Mouse (Mus musculus): ENCODE measurements at regions not wholly inside any gene's neighbourhood (a gene's known extent, or its start where the extent isn't known, plus 50 kb on each side); places are given as distances from the start of the nearest gene placed in this dataset.
"Not testable (repeated sequence)": the region's sequence is repeated elsewhere in the genome, so short reads cannot be mapped to it uniquely, and the experiment has no call there.

DNA sequence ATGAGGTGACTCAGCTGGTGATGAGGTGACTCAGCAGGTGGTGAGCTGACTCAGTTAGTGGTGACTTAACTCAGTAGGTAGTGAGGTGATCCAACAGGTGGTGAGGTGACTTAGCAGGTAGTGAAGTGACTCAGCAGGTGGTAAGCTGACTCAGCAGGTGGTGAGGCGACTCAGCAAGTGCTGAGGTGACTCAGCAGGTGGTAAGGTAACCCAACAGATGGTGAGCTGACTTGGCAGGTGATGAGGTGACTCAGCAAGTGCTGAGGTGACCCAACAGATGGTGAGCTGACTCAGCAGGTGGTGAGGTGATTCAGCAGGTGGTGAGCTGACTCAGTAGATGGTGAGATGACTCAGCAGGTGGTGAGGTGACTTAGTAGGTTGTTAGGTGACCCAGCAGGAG is 103.7 kb upstream of the Pou3f3 start:
- Histone ChIP-seq H3K27me3 (ENCODE audit: control insufficient read depth, insufficient read depth, low read depth, low read length) (no peaks in the 10 kb centered on the region), H3K4me2 (ENCODE audit: low read length) (no peak overlapping the region), H3K9me3 (replicated peaks; ENCODE audit: control insufficient read depth, low read length, poor library complexity, severe bottlenecking) (no peaks in the 10 kb centered on the region), H3K27ac (ENCODE audit: low read length) (no peak overlapping the region), H3K9ac (ENCODE audit: low read depth, low read length) (no peak overlapping the region), H3K4me1 (ENCODE audit: control insufficient read depth, insufficient read depth, low read length) (no peaks in the 10 kb centered on the region), H3K4me3 (ENCODE audit: low read depth, low read length) (no peak overlapping the region), H3K36me3 (ENCODE audit: control insufficient read depth, insufficient read depth, low read length) (no peaks in the 10 kb centered on the region)
- ATAC-seq: no peak
- WGBS: 76% methylated on average over 1 of the region's 1 CpGs

GRCm38 (mm10) chr1:42597065-42597464 is 98.5 kb upstream of the Pou3f3 start:
- Histone ChIP-seq H3K9ac (ENCODE audit: low read depth, low read length) (no peak overlapping the region), H3K4me1 (ENCODE audit: control insufficient read depth, insufficient read depth, low read length) (no peaks in the 10 kb centered on the region), H3K27ac (ENCODE audit: low read length) (no peak overlapping the region), H3K4me2 (ENCODE audit: low read length) (no peak overlapping the region), H3K27me3 (ENCODE audit: control insufficient read depth, insufficient read depth, low read depth, low read length) (no peaks in the 10 kb centered on the region), H3K4me3 (ENCODE audit: low read depth, low read length) (no peak overlapping the region), H3K9me3 (replicated peaks; ENCODE audit: control insufficient read depth, low read length, poor library complexity, severe bottlenecking) (no peaks in the 10 kb centered on the region), H3K36me3 (ENCODE audit: control insufficient read depth, insufficient read depth, low read length) (no peaks in the 10 kb centered on the region)
- 51% methylated on average over 4 of the region's 4 CpGs for WGBS
- ATAC-seq: no peak

GRCm38 (mm10) chr1:42599238-42599637 is 96.3 kb upstream of the Pou3f3 start:
- Histone ChIP-seq H3K4me3 (ENCODE audit: low read depth, low read length) (no peak overlapping the region), H3K27me3 (ENCODE audit: control insufficient read depth, insufficient read depth, low read depth, low read length) (no peaks in the 10 kb centered on the region), H3K9me3 (replicated peaks; ENCODE audit: control insufficient read depth, low read length, poor library complexity, severe bottlenecking) (no peaks in the 10 kb centered on the region), H3K27ac (ENCODE audit: low read length) (no peak overlapping the region), H3K9ac (ENCODE audit: low read depth, low read length) (no peak overlapping the region), H3K4me2 (ENCODE audit: low read length) (no peak overlapping the region), H3K36me3 (ENCODE audit: control insufficient read depth, insufficient read depth, low read length) (no peaks in the 10 kb centered on the region), H3K4me1 (ENCODE audit: control insufficient read depth, insufficient read depth, low read length) (no peaks in the 10 kb centered on the region)
- ATAC-seq: no peak
- 84% methylated on average over 6 of the region's 6 CpGs for WGBS

- 57% methylated on average over 7 of the region's 7 CpGs for WGBS
- Histone ChIP-seq H3K4me3 (ENCODE audit: low read depth, low read length) (no peak overlapping the region), H3K27me3 (ENCODE audit: control insufficient read depth, insufficient read depth, low read depth, low read length) (no peaks in the 10 kb centered on the region), H3K9me3 (replicated peaks; ENCODE audit: control insufficient read depth, low read length, poor library complexity, severe bottlenecking) (no peaks in the 10 kb centered on the region), H3K36me3 (ENCODE audit: control insufficient read depth, insufficient read depth, low read length) (no peaks in the 10 kb centered on the region), H3K27ac (ENCODE audit: low read length) (no peak overlapping the region), H3K4me1 (ENCODE audit: control insufficient read depth, insufficient read depth, low read length) (no peaks in the 10 kb centered on the region), H3K9ac (ENCODE audit: low read depth, low read length) (no peak overlapping the region), H3K4me2 (ENCODE audit: low read length) (no peak overlapping the region)
- no peak for ATAC-seq
These were observed 89.3 kb upstream of the Pou3f3 start for GRCm38 (mm10) chr1:42606251-42606650.

DNA sequence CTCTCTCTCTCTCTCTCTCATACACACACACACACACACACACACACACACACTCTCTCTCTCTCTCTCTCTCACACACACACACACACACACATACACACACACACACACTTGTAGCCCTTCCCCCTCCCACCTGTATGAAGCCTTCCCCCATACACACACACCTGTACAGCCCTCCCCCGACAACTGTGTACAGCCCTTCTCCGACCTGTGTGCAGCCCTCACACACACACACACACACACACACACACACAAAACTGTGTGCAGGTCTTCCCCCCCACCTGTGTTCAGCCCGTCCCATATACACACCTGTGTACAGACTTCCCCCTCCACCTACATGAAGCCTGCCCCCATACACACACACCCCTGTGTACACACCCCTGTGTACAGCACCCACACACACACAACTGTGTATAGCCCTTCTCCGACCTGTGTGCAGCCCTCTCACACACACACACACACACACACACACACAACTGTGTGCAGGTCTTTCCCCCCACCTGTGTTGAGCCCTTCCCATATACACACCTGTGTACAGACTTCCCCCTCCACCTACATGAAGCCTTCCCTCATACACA is 88.0 kb upstream of the Pou3f3 start:
- ATAC-seq: peak; percentile 54; the same call in 1 of the 2 replicates
- H3K4me2 ChIP-seq (ENCODE audit: low read length); H3K4me1 ChIP-seq (ENCODE audit: control insufficient read depth, insufficient read depth, low read length); H3K27ac ChIP-seq (ENCODE audit: low read length); H3K4me3 ChIP-seq (ENCODE audit: low read depth, low read length); H3K9ac ChIP-seq (ENCODE audit: low read depth, low read length); H3K27me3 ChIP-seq (ENCODE audit: control insufficient read depth, insufficient read depth, low read depth, low read length); H3K9me3 ChIP-seq (replicated peaks; ENCODE audit: control insufficient read depth, low read length, poor library complexity, severe bottlenecking); H3K36me3 ChIP-seq (ENCODE audit: control insufficient read depth, insufficient read depth, low read length): not testable (repeated sequence)
- WGBS: 88% methylated on average over 4 of the region's 4 CpGs

DNA sequence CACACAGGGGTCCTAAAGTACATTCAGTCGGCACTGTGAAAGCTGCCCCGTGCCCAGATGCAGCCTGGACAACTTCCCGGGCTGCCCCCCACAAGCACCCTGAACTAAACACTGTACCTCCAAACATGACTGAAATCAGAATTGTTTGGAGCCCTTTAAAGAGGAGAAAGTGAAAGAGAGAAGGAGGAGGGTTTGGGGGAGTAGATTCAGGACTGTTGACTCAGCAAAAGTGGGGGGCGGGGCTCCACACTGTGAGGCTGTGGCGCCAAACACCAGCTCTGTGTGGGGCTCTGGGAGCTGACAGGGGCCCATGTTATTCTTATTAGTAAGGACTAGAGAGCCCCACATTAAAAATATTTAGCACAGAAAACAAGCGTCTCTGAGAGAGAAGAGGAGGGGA is 71.8 kb upstream of the Pou3f3 start:
- WGBS: 84% methylated on average over 6 of the region's 6 CpGs
- no peak for ATAC-seq
- no peaks in the 10 kb centered on the region for H3K9me3 ChIP-seq (replicated peaks; ENCODE audit: control insufficient read depth, low read length, poor library complexity, severe bottlenecking)
- H3K27me3 ChIP-seq (ENCODE audit: control insufficient read depth, insufficient read depth, low read depth, low read length): no peaks in the 10 kb centered on the region
- no peak overlapping the region for H3K4me3 ChIP-seq (ENCODE audit: low read depth, low read length)
- no peak overlapping the region for H3K4me2 ChIP-seq (ENCODE audit: low read length)
- no peak overlapping the region for H3K9ac ChIP-seq (ENCODE audit: low read depth, low read length)
- no peak overlapping the region for H3K27ac ChIP-seq (ENCODE audit: low read length)
- no peaks in the 10 kb centered on the region for H3K4me1 ChIP-seq (ENCODE audit: control insufficient read depth, insufficient read depth, low read length)
- H3K36me3 ChIP-seq (ENCODE audit: control insufficient read depth, insufficient read depth, low read length): no peaks in the 10 kb centered on the region

- Histone ChIP-seq H3K9ac (ENCODE audit: low read depth, low read length) (no peak overlapping the region), H3K27me3 (ENCODE audit: control insufficient read depth, insufficient read depth, low read depth, low read length) (no peaks in the 10 kb centered on the region), H3K27ac (ENCODE audit: low read length) (no peak overlapping the region), H3K9me3 (replicated peaks; ENCODE audit: control insufficient read depth, low read length, poor library complexity, severe bottlenecking) (no peaks in the 10 kb centered on the region), H3K4me3 (ENCODE audit: low read depth, low read length) (no peak overlapping the region), H3K36me3 (ENCODE audit: control insufficient read depth, insufficient read depth, low read length) (no peaks in the 10 kb centered on the region), H3K4me1 (ENCODE audit: control insufficient read depth, insufficient read depth, low read length) (peaks cover 9% of the 10 kb centered on the region), H3K4me2 (ENCODE audit: low read length) (no peak overlapping the region)
- 10% methylated on average over 12 of the region's 12 CpGs for WGBS
- ATAC-seq: no peak
These were observed 66.8 kb upstream of the Pou3f3 start for GRCm38 (mm10) chr1:42628800-42629199.

DNA sequence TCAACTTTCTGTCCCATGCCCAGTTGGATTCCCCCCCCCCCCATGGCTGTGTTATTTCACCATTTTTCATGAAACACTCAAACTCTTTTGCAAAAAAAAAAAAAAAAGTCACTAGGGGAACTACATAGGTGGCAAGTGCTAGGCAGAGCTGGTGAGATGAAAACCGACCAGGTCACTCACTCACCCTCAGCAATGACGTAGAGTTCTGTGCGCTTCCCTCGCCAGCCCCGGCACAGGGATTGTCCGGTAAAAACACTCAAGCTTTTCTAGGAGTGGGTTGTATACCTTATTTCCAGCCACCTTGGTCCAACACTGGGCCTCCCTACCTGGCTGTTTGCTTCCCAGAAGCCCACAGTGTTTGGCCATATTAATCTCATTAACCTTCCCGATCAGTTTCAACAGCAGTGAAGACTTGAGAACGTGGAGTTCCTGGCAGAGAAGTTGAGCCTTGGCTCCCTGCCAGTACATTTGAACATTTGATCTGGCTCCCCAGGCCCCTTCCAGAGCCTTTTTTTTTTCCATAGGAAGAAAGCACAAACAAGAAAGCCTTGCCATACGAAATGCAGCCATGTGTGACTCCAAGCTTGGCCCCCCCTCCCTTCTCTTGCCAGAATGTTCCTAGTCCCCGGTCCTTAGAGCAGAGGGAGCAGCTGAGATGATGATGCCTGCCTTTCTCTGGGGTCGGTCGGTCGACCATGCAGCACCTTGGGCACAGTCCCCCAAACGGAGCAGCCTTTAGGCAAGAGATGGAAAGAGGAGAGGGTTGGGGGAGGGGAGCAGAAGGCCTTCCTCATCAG is 65.9 kb upstream of the Pou3f3 start:
- peaks cover 9% of the 10 kb centered on the region for H3K4me1 ChIP-seq (ENCODE audit: control insufficient read depth, insufficient read depth, low read length)
- WGBS: 22% methylated on average over 14 of the region's 14 CpGs
- no peaks in the 10 kb centered on the region for H3K9me3 ChIP-seq (replicated peaks; ENCODE audit: control insufficient read depth, low read length, poor library complexity, severe bottlenecking)
- ATAC-seq: peak; percentile 20; the same call in 1 of the 2 replicates
- no peaks in the 10 kb centered on the region for H3K27me3 ChIP-seq (ENCODE audit: control insufficient read depth, insufficient read depth, low read depth, low read length)
- H3K4me3 ChIP-seq (ENCODE audit: low read depth, low read length): no peak overlapping the region
- peak overlapping the region; percentile 32 for H3K4me2 ChIP-seq (ENCODE audit: low read length)
- H3K36me3 ChIP-seq (ENCODE audit: control insufficient read depth, insufficient read depth, low read length): no peaks in the 10 kb centered on the region
- no peak overlapping the region for H3K27ac ChIP-seq (ENCODE audit: low read length)
- H3K9ac ChIP-seq (ENCODE audit: low read depth, low read length): no peak overlapping the region

DNA sequence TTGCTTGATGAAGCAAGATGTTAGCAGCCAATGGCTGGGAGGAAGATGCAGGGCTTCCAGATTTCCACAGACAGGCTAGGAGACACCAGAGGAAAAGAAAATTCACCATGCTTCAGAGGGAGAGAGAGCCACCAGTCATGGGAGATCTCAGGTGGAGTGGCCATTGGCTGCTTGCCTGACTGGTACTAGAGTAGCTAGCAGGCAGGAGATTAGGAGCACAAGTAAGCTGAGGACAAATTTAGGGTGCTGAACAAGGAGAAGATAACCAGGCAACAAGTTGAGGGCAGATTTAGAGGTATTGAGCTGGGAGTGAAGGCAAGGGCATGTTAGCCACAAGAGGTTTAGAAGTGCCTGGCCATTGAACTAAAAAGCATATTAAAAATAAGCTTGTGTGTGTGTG is 63.3 kb upstream of the Pou3f3 start:
- peaks cover 9% of the 10 kb centered on the region for H3K4me1 ChIP-seq (ENCODE audit: control insufficient read depth, insufficient read depth, low read length)
- H3K9ac ChIP-seq (ENCODE audit: low read depth, low read length): no peak overlapping the region
- H3K27ac ChIP-seq (ENCODE audit: low read length): no peak overlapping the region
- no peak overlapping the region for H3K4me3 ChIP-seq (ENCODE audit: low read depth, low read length)
- H3K36me3 ChIP-seq (ENCODE audit: control insufficient read depth, insufficient read depth, low read length): no peaks in the 10 kb centered on the region
- H3K9me3 ChIP-seq (replicated peaks; ENCODE audit: control insufficient read depth, low read length, poor library complexity, severe bottlenecking): no peaks in the 10 kb centered on the region
- no peaks in the 10 kb centered on the region for H3K27me3 ChIP-seq (ENCODE audit: control insufficient read depth, insufficient read depth, low read depth, low read length)
- H3K4me2 ChIP-seq (ENCODE audit: low read length): no peak overlapping the region
- ATAC-seq: no peak
